ENCODE assay signal across 8 mouse cellular contexts in genomic region chr14:52014761-52015311, GRCm38 (mm10). TPM values are rescaled to one million over a fixed set of nuclear protein-coding genes. Genes with fewer than 3 reads are reported as not detected.
A peak's percentile ranks its signal among the peaks of the same experiment; 100 is the strongest.
DNase-seq lines count a peak whose midpoint lies in the region; ATAC-seq lines count a peak whose summit lies in the region.

No protein-coding gene starts in this region.

- H3K27me3 ChIP-seq in lung, embryonic 16.5 days (ENCODE audit: control insufficient read depth, insufficient read depth, low read depth, low read length), result no peaks in the 10 kb centered on the region

- H3K4me2 ChIP-seq in lung, embryonic 16.5 days (ENCODE audit: low read depth, low read length), result peak overlapping the region; percentile 65

- no peaks in the 10 kb centered on the region for H3K36me3 ChIP-seq in lung, embryonic 16.5 days (ENCODE audit: control insufficient read depth, insufficient read depth, low read length)

- H3K27ac ChIP-seq in lung, embryonic 16.5 days (ENCODE audit: low read length), result peak overlapping the region; percentile 92

- DNase-seq in spleen, postnatal 36 days (ENCODE audit: low spot score in 2 of 2), result peak; percentile 38 to 41
- no peak for DNase-seq in spleen, postnatal 14 days (ENCODE audit: low spot score in 2 of 2)
- DNase-seq in cerebellum, adult 9-10 months, result peak; percentile 72
- peak; percentile 70 to 73 for DNase-seq in heart, adult 18-20 months
- peak; percentile 62 for DNase-seq in kidney, adult 18-20 months
- peak; percentile 85 for DNase-seq in retina, postnatal 1 day
- DNase-seq in layer of hippocampus, adult 9-11 months, result no peak

- under 1% methylated on average over 16 of the region's 28 CpGs for WGBS in lung, embryonic 16.5 days

- H3K9ac ChIP-seq in lung, embryonic 16.5 days (ENCODE audit: low read length), result peak overlapping the region; percentile 83

- peak; percentile 61 for ATAC-seq in lung, embryonic 16.5 days (ENCODE audit: low read depth)

- no peaks in the 10 kb centered on the region for H3K9me3 ChIP-seq in lung, embryonic 16.5 days (ENCODE audit: control insufficient read depth, low read length)

- H3K4me3 ChIP-seq in lung, embryonic 16.5 days (ENCODE audit: low read length), result peak overlapping the region; percentile 69

- peaks cover 36% of the 10 kb centered on the region for H3K4me1 ChIP-seq in lung, embryonic 16.5 days (replicated peaks; ENCODE audit: control insufficient read depth, insufficient read depth, low read length)

RNA-seq across cellular contexts. Expression of gene Tmem253, which starts 0.6 kb away (rescaled TPM):
- 1 to 10 TPM; 2.9 to 3.2 TPM for total RNA-seq in heart, adult 18-20 months (2021)
- 0.21 and 0.34 TPM in 2 replicates for polyA plus RNA-seq in lung, embryonic 16.5 days (2015; fragmentation: Nextera tagmentation; extraction: Ambion mirVana)

RNA-seq across cellular contexts. Expression of gene Zfp219, which starts 5.7 kb away (rescaled TPM):
- 10 to 100 TPM; 22.3 to 23.4 TPM for total RNA-seq in heart, adult 18-20 months (2021)
- 20.1 and 20.8 TPM in 2 replicates for polyA plus RNA-seq in lung, embryonic 16.5 days (2015; fragmentation: Nextera tagmentation; extraction: Ambion mirVana)

RNA-seq across cellular contexts. Expression of gene Olfr221, which starts 27.4 kb away (rescaled TPM):
- total RNA-seq in heart, adult 18-20 months (2021), result not detected
- not detected in 2 replicates for polyA plus RNA-seq in lung, embryonic 16.5 days (2015; fragmentation: Nextera tagmentation; extraction: Ambion mirVana)

RNA-seq across cellular contexts. Expression of gene Arhgef40, which starts 30.3 kb away (rescaled TPM):
- total RNA-seq in heart, adult 18-20 months (2021), result 10 to 100 TPM; 24.1 to 25.2 TPM
- polyA plus RNA-seq in lung, embryonic 16.5 days (2015; fragmentation: Nextera tagmentation; extraction: Ambion mirVana), result 95.0 and 98.4 TPM in 2 replicates

Comparison
In these comparisons a context has a peak if more than half of its experiments do, and no peak if none do; other contexts are left out.
1. DNase-seq: peak in spleen, postnatal 36 days (2 of 2), cerebellum, adult 9-10 months (single experiment), heart, adult 18-20 months (2 of 2), kidney, adult 18-20 months (single experiment) and retina, postnatal 1 day (single experiment); none in spleen, postnatal 14 days (0 of 2) and layer of hippocampus, adult 9-11 months (single experiment).